Mouse (Mus musculus): Measurements from ENCODE around the gene Gm21985. TPM values are rescaled to one million over a fixed set of nuclear protein-coding genes. Genes with fewer than 3 reads are reported as not detected.
A peak's percentile ranks its signal among the peaks of the same experiment; 100 is the strongest.

Gm21985 gene
- polyA plus RNA-seq, 1 experiment from 2014 or later: not detected

DNA sequence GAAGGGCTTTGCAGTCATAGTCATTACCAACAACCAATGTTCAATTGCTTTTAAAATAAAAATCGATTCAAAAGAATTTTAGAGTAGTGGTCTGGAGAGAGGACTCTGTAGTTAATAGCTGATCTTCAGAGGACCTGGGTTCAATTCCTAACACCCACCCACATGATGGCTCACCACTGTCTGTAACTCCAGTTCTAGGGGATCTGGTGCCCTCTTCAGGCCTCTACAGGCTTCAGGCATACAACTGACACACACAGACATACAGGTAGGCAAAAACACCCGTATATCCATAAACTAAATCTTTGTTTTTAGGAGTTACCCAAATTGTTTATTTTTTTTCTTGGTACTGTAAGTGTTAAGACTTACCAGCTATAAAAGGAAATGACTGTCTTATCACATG is 73.6 kb downstream of the Gm21985 start:
- DNase-seq (ENCODE audit: low spot score) (no peak), ATAC-seq (no peak)
- H3K9me3 ChIP-seq (ENCODE audit: low read length): no peaks in the 10 kb centered on the region
- no peaks in the 10 kb centered on the region for H3K27me3 ChIP-seq (replicated peaks; ENCODE audit: insufficient read depth, low read length)
- H3K4me1 ChIP-seq (ENCODE audit: insufficient read depth, low read depth, low read length): no peaks in the 10 kb centered on the region
- no peak overlapping the region for H3K4me3 ChIP-seq (ENCODE audit: low read depth, low read length)
- H3K9ac ChIP-seq (replicated peaks; ENCODE audit: low read depth): no peak overlapping the region
- no peak overlapping the region for H3K27ac ChIP-seq (ENCODE audit: low read length)
- TF ChIP-seq CTCF (IDR thresholded peaks at IDR 0.05): peak; percentile 53
- TF ChIP-seq EP300 (IDR thresholded peaks at IDR 0.05): no peak
- no peak overlapping the region for H3K4me2 ChIP-seq (replicated peaks; ENCODE audit: low read depth, low read length)
- WGBS: 77% methylated on average over 2 of the region's 2 CpGs
- H3K36me3 ChIP-seq (ENCODE audit: insufficient read depth, low read length): peaks cover 31% of the 10 kb centered on the region

DNA sequence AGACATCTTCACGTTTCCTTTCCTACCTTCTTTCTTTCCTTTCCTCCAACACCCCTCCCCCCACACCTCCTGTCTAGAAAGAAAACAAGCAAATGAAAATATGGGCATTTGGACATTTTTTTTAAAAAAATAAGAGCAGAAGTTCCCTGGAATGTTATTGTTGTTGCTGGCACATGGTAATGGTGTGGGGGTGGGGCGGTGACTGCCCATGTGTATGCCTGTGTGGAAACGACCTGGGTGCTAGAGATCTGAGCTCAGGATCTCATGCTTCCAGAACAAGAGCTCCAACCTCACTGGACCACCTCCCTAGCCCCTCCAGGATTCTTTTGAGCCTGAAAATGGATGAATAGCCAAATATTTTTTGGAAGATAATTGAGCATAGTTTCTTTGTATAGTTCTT is 75.0 kb downstream of the Gm21985 start:
- TF ChIP-seq EP300 (IDR thresholded peaks at IDR 0.05) (no peak), CTCF (IDR thresholded peaks at IDR 0.05) (no peak)

DNA sequence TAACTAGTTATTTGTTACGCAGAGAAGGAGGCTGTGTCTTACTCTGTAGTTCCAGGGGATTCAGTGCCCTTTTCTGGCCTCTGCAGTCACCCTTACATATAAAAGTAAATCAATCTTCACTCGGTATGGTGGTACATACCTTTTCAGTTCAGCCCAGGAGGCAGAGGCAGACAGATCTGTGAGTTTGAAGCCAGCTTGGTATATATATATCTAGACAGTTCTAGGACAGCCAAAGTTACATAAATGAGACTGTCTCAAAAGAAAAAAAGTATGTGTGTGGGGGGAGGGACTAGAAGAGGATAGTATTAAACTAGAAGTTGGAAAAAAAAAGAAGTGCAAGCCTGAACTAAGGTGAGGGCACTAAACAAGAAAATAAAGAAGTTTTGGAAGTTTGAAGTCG is 82.1 kb downstream of the Gm21985 start:
- no peaks in the 10 kb centered on the region for H3K27me3 ChIP-seq (replicated peaks; ENCODE audit: insufficient read depth, low read length)
- TF ChIP-seq CTCF (IDR thresholded peaks at IDR 0.05): no peak
- no peak for TF ChIP-seq EP300 (IDR thresholded peaks at IDR 0.05)
- peaks cover 35% of the 10 kb centered on the region for H3K36me3 ChIP-seq (ENCODE audit: insufficient read depth, low read length)
- no peak for ATAC-seq
- no peak overlapping the region for H3K27ac ChIP-seq (ENCODE audit: low read length)
- H3K9ac ChIP-seq (replicated peaks; ENCODE audit: low read depth): no peak overlapping the region
- H3K4me2 ChIP-seq (replicated peaks; ENCODE audit: low read depth, low read length): no peak overlapping the region
- 94% methylated on average over 3 of the region's 3 CpGs for WGBS
- H3K4me1 ChIP-seq (ENCODE audit: insufficient read depth, low read depth, low read length): no peaks in the 10 kb centered on the region
- H3K4me3 ChIP-seq (ENCODE audit: low read depth, low read length): no peak overlapping the region
- H3K9me3 ChIP-seq (ENCODE audit: low read length): no peaks in the 10 kb centered on the region
- DNase-seq (ENCODE audit: low spot score): no peak

More for the DNA sequence above, 75.0 kb downstream of the Gm21985 start:
- Histone ChIP-seq H3K4me1 (ENCODE audit: insufficient read depth, low read depth, low read length) (no peaks in the 10 kb centered on the region), H3K9ac (replicated peaks; ENCODE audit: low read depth) (no peak overlapping the region), H3K4me2 (replicated peaks; ENCODE audit: low read depth, low read length) (no peak overlapping the region), H3K9me3 (ENCODE audit: low read length) (no peaks in the 10 kb centered on the region), H3K27ac (ENCODE audit: low read length) (no peak overlapping the region), H3K27me3 (replicated peaks; ENCODE audit: insufficient read depth, low read length) (no peaks in the 10 kb centered on the region), H3K4me3 (ENCODE audit: low read depth, low read length) (no peak overlapping the region), H3K36me3 (ENCODE audit: insufficient read depth, low read length) (peaks cover 30% of the 10 kb centered on the region)
- DNase-seq (ENCODE audit: low spot score) (no peak), ATAC-seq (no peak)
- WGBS: 62% methylated on average over 3 of the region's 3 CpGs

DNA sequence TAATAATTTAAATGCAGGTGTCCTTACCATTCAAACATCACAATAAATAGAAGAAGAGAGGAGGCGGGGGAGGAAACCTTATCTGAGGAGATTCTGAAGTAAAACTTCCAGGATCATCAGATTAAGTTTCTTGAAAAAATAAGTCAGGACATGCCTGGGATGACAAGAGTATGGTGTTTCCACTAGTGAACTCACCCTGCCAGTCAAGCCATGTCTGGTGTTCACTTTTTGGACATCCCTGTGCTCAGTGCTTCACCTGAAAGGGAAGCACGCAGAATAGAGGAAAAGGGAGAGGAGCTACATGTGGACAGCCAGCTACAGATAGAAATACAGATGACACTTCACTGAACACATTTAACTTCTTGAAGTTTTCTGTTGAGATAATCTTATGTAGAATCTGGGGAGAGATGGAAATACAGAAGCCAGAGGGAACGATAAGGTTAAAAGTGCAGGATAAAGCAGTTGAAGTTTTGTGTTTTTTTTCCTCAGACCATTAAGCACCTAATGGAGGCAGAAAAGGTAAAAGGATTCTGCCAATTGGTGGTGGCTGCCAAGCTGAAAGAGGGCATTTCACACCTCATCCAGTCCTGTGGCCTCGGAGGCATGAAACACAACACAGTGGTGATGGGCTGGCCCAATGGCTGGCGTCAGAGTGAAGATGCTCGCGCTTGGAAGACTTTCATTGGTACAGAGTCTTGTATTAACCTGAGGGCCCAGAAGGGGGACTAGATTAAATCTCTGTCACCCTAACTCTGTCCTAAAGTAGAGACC is 87.8 kb downstream of the Gm21985 start:
- WGBS: 86% methylated on average over 7 of the region's 7 CpGs
- no peak for ATAC-seq
- H3K36me3 ChIP-seq (ENCODE audit: insufficient read depth, low read length): peaks cover 32% of the 10 kb centered on the region
- no peak overlapping the region for H3K9ac ChIP-seq (replicated peaks; ENCODE audit: low read depth)
- no peak overlapping the region for H3K4me2 ChIP-seq (replicated peaks; ENCODE audit: low read depth, low read length)
- DNase-seq (ENCODE audit: low spot score): no peak
- no peak for TF ChIP-seq CTCF (IDR thresholded peaks at IDR 0.05)
- TF ChIP-seq EP300 (IDR thresholded peaks at IDR 0.05): no peak
- no peak overlapping the region for H3K4me3 ChIP-seq (ENCODE audit: low read depth, low read length)
- H3K27ac ChIP-seq (ENCODE audit: low read length): no peak overlapping the region
- H3K9me3 ChIP-seq (ENCODE audit: low read length): no peaks in the 10 kb centered on the region
- no peaks in the 10 kb centered on the region for H3K27me3 ChIP-seq (replicated peaks; ENCODE audit: insufficient read depth, low read length)
- no peaks in the 10 kb centered on the region for H3K4me1 ChIP-seq (ENCODE audit: insufficient read depth, low read depth, low read length)

DNA sequence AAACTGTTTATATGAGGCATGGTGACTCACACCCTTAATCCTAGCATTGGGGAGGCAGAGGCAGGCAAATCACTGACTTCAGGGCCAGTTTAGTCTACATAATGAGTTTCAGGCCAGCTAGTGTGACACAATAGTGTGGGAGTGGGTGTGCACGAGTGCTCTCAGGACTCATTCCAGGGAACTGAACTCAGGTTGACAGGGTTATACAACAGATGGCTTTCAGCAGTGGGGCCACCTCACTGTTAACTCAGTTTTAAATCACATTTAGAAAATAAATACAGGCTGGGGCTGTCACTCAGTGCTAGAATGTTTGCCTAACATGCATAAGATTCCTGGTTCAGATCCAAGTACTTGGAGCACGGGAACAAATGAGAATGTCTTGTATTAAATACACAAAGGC is 93.5 kb downstream of the Gm21985 start:
- no peak overlapping the region for H3K4me2 ChIP-seq (replicated peaks; ENCODE audit: low read depth, low read length)
- peaks cover 31% of the 10 kb centered on the region for H3K36me3 ChIP-seq (ENCODE audit: insufficient read depth, low read length)
- peak overlapping the region; percentile 79 for H3K27ac ChIP-seq (ENCODE audit: low read length)
- no peak overlapping the region for H3K4me3 ChIP-seq (ENCODE audit: low read depth, low read length)
- WGBS: 21% methylated on average over 2 of the region's 2 CpGs
- ATAC-seq: peak; percentile 87
- H3K4me1 ChIP-seq (ENCODE audit: insufficient read depth, low read depth, low read length): no peaks in the 10 kb centered on the region; the same call in 1 of the 2 replicates
- DNase-seq (ENCODE audit: low spot score): peak; percentile 85
- TF ChIP-seq CTCF (IDR thresholded peaks at IDR 0.05) (no peak), EP300 (IDR thresholded peaks at IDR 0.05) (peak; percentile 62)
- H3K9ac ChIP-seq (replicated peaks; ENCODE audit: low read depth): no peak overlapping the region
- H3K27me3 ChIP-seq (replicated peaks; ENCODE audit: insufficient read depth, low read length): no peaks in the 10 kb centered on the region
- H3K9me3 ChIP-seq (ENCODE audit: low read length): no peaks in the 10 kb centered on the region

DNA sequence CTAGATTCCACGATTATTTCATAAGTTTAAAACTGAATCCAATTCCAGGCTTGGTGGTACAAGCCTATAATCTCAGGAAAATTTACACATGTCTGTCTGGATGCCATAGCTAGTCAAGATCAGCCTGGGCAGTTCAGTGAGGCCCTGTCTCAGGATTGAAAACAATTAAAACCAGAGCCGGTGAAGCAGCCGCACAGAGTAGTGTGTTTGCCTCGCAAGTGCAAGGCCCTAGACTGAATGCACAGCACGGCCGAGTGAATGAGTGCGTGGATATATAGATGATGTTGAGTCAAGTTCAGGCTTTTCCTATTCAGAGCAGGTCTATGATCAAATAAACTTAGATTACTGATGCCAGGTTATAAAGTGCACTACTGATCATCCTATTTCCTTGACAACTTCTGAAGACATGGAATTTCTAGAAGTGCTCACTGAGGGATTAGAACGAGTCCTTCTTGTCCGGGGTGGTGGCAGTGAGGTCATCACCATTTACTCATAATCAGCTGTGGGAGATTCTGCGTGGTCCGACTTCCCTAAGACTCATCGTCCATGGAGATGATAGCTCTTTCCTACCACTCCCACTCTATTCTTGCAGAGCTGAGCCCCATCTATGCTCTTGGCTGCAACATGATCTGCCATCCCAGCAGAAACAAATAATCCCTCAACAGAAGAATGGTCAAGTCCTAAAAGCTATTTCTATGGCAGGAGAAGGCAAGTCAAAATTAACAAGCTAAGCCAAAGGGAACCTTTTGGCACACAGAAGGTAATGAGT is 94.1 kb downstream of the Gm21985 start:
- Histone ChIP-seq H3K4me1 (ENCODE audit: insufficient read depth, low read depth, low read length) (no peaks in the 10 kb centered on the region; the same call in 1 of the 2 replicates), H3K9ac (replicated peaks; ENCODE audit: low read depth) (no peak overlapping the region), H3K36me3 (ENCODE audit: insufficient read depth, low read length) (peaks cover 31% of the 10 kb centered on the region), H3K4me3 (ENCODE audit: low read depth, low read length) (no peak overlapping the region), H3K27me3 (replicated peaks; ENCODE audit: insufficient read depth, low read length) (no peaks in the 10 kb centered on the region), H3K4me2 (replicated peaks; ENCODE audit: low read depth, low read length) (no peak overlapping the region), H3K27ac (ENCODE audit: low read length) (peak overlapping the region; percentile 66), H3K9me3 (ENCODE audit: low read length) (no peaks in the 10 kb centered on the region)
- TF ChIP-seq CTCF (IDR thresholded peaks at IDR 0.05) (no peak), EP300 (IDR thresholded peaks at IDR 0.05) (no peak)
- WGBS: 77% methylated on average over 12 of the region's 12 CpGs
- DNase-seq (ENCODE audit: low spot score) (no peak), ATAC-seq (no peak; the same call in 1 of the 2 replicates)
